Mouse (Mus musculus) spleen, adult 2 months (tissue): Measurements from ENCODE around the gene Fam196b.

Experiments used
- CTCF ChIP-seq: fragments of 200-500 bp; IDR thresholded peaks from 2 replicates; pipeline ENCODE4 v1.5.1; 2011; ENCODE audit warnings: mild to moderate bottlenecking, inconsistent platforms; ENCODE audit not compliant: insufficient read depth, insufficient read length, insufficient replicate concordance; ENCODE audit errors: extremely low read depth
- POLR2A ChIP-seq: fragments of 200-500 bp; IDR thresholded peaks from 2 replicates; pipeline ENCODE4 v1.6.1; 2011; ENCODE audit warnings: low read depth, low read length, inconsistent platforms

GRCm38 (mm10) chr11:34272016-34272415, 42.6 kb upstream of the Fam196b start:
- no peak for TF ChIP-seq CTCF
- no peak for TF ChIP-seq POLR2A
